Mouse (Mus musculus): Measurements from ENCODE around the gene Ctdsp1. TPM values are rescaled to one million over a fixed set of nuclear protein-coding genes. Genes with fewer than 3 reads are reported as not detected.

Gene Ctdsp1
- polyA plus RNA-seq, 2 experiments: 36.0 to 37.6 TPM

GRCm38 (mm10) chr1:74391844-74392441 lies 634 bp downstream of the Ctdsp1 start:
- peak in 1 of 3 experiments; percentile 51 for DNase-seq (ENCODE audit: low read depth in 3 of 3, low spot score in 3 of 3)

GRCm38 (mm10) chr1:74392446-74392994 lies 1.2 kb downstream of the Ctdsp1 start:
- peak overlapping the region; percentile 83 for H3K27ac ChIP-seq
- H3K4me2 ChIP-seq (ENCODE audit: low read depth): peak overlapping the region; percentile 68
- WGBS (ENCODE audit: insufficient replicate concordance): 4% methylated on average over 16 of the region's 16 CpGs
- H3K27me3 ChIP-seq (ENCODE audit: control insufficient read depth, insufficient read depth, low read length): no peaks in the 10 kb centered on the region
- no peak for TF ChIP-seq EP300 (IDR thresholded peaks at IDR 0.05; ENCODE audit: low read depth)
- 0 out of 2 replicates have a peak, but pooled peaks have one; percentile 1 for TF ChIP-seq CTCF (IDR thresholded peaks at IDR 0.05; ENCODE audit: low read depth)
- peak; percentile 3; the same call in 1 of the 2 replicates for ATAC-seq (ENCODE audit: insufficient read depth)
- H3K4me1 ChIP-seq (replicated peaks; ENCODE audit: control insufficient read depth in 2 of 2, insufficient read depth in 2 of 2, low read length in 1 of 2): peaks cover 23 to 34% of the 10 kb centered on the region in 2 experiments
- H3K9ac ChIP-seq (replicated peaks): peak overlapping the region; percentile 95
- no peaks in the 10 kb centered on the region for H3K9me3 ChIP-seq (ENCODE audit: control insufficient read depth, low read length)
- H3K4me3 ChIP-seq (ENCODE audit: insufficient read depth in 1 of 2, low read depth in 2 of 2, low read length in 2 of 2): peak overlapping the region; percentile 73 to 84
- no peak for DNase-seq (ENCODE audit: low read depth in 3 of 3, low spot score in 3 of 3)
- peaks cover 21% of the 10 kb centered on the region for H3K36me3 ChIP-seq (replicated peaks; ENCODE audit: control insufficient read depth, insufficient read depth, low read depth)

More at GRCm38 (mm10) chr1:74391844-74392441, 634 bp downstream of the Ctdsp1 start:
- Histone ChIP-seq H3K9me3 (ENCODE audit: control insufficient read depth, low read length) (no peaks in the 10 kb centered on the region), H3K4me2 (ENCODE audit: low read depth) (peak overlapping the region; percentile 68), H3K27ac (peak overlapping the region; percentile 83), H3K4me1 (replicated peaks; ENCODE audit: control insufficient read depth in 2 of 2, insufficient read depth in 2 of 2, low read length in 1 of 2) (peaks cover 27 to 37% of the 10 kb centered on the region in 2 experiments), H3K9ac (replicated peaks) (peak overlapping the region; percentile 95), H3K4me3 (ENCODE audit: insufficient read depth in 1 of 2, low read depth in 2 of 2, low read length in 2 of 2) (peak overlapping the region; percentile 73 to 84), H3K36me3 (replicated peaks; ENCODE audit: control insufficient read depth, insufficient read depth, low read depth) (peaks cover 21% of the 10 kb centered on the region), H3K27me3 (ENCODE audit: control insufficient read depth, insufficient read depth, low read length) (no peaks in the 10 kb centered on the region)
- WGBS (ENCODE audit: insufficient replicate concordance): under 1% methylated on average over 59 of the region's 63 CpGs
- no peak for TF ChIP-seq EP300 (IDR thresholded peaks at IDR 0.05; ENCODE audit: low read depth)
- TF ChIP-seq CTCF (IDR thresholded peaks at IDR 0.05; ENCODE audit: low read depth): 0 out of 2 replicates have a peak, but pooled peaks have one; percentile 16
- ATAC-seq (ENCODE audit: insufficient read depth): peak; percentile 56

- 51% methylated on average over 7 of the region's 7 CpGs for WGBS (ENCODE audit: insufficient replicate concordance)
- peaks cover 21% of the 10 kb centered on the region for H3K36me3 ChIP-seq (replicated peaks; ENCODE audit: control insufficient read depth, insufficient read depth, low read depth)
- peak overlapping the region; percentile 83 for H3K27ac ChIP-seq
- H3K4me1 ChIP-seq (replicated peaks; ENCODE audit: control insufficient read depth in 2 of 2, insufficient read depth in 2 of 2, low read length in 1 of 2): peaks cover 25 to 34% of the 10 kb centered on the region in 2 experiments
- TF ChIP-seq CTCF (IDR thresholded peaks at IDR 0.05; ENCODE audit: low read depth) (0 out of 2 replicates have a peak, but pooled peaks have one; percentile 4), EP300 (IDR thresholded peaks at IDR 0.05; ENCODE audit: low read depth) (no peak)
- H3K27me3 ChIP-seq (ENCODE audit: control insufficient read depth, insufficient read depth, low read length): no peaks in the 10 kb centered on the region
- H3K4me2 ChIP-seq (ENCODE audit: low read depth): peak overlapping the region; percentile 68
- ATAC-seq (ENCODE audit: insufficient read depth) (no peak), DNase-seq (ENCODE audit: low read depth in 3 of 3, low spot score in 3 of 3) (no peak)
- peak overlapping the region; percentile 73 to 84 for H3K4me3 ChIP-seq (ENCODE audit: insufficient read depth in 1 of 2, low read depth in 2 of 2, low read length in 2 of 2)
- no peaks in the 10 kb centered on the region for H3K9me3 ChIP-seq (ENCODE audit: control insufficient read depth, low read length)
- peak overlapping the region; percentile 95 for H3K9ac ChIP-seq (replicated peaks)
These were observed 1.7 kb downstream of the Ctdsp1 start for GRCm38 (mm10) chr1:74393010-74393409.

DNA sequence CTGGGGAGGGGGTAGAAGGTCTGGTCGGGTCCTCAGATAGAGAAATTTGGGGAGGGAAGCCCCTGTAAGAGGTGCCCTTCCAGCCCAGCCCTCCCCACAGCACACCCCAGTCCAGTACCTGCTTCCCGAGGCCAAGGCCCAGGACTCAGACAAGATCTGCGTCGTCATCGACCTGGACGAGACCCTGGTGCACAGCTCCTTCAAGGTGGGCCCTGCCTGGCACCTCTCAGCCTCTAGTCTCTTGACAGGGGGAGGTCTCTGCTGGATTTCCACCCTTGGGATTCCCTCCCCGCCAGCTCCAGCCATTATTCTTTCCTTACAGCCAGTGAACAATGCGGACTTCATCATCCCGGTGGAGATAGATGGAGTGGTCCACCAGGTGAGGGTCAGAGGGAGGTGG lies 2.4 kb downstream of the Ctdsp1 start:
- Histone ChIP-seq H3K9me3 (ENCODE audit: control insufficient read depth, low read length) (no peaks in the 10 kb centered on the region), H3K4me3 (ENCODE audit: insufficient read depth in 1 of 2, low read depth in 2 of 2, low read length in 2 of 2) (no peak overlapping the region; a peak in 1 of 4 replicates), H3K27me3 (ENCODE audit: control insufficient read depth, insufficient read depth, low read length) (no peaks in the 10 kb centered on the region), H3K4me2 (ENCODE audit: low read depth) (peak overlapping the region; percentile 68), H3K27ac (no peak overlapping the region), H3K36me3 (replicated peaks; ENCODE audit: control insufficient read depth, insufficient read depth, low read depth) (peaks cover 21% of the 10 kb centered on the region), H3K9ac (replicated peaks) (no peak overlapping the region), H3K4me1 (replicated peaks; ENCODE audit: control insufficient read depth in 2 of 2, insufficient read depth in 2 of 2, low read length in 1 of 2) (peaks cover 28 to 35% of the 10 kb centered on the region in 2 experiments)
- ATAC-seq (ENCODE audit: insufficient read depth) (no peak), DNase-seq (ENCODE audit: low read depth in 3 of 3, low spot score in 3 of 3) (no peak)
- 85% methylated on average over 9 of the region's 9 CpGs for WGBS (ENCODE audit: insufficient replicate concordance)
- no peak for TF ChIP-seq CTCF (IDR thresholded peaks at IDR 0.05; ENCODE audit: low read depth)
- no peak for TF ChIP-seq EP300 (IDR thresholded peaks at IDR 0.05; ENCODE audit: low read depth)

DNA sequence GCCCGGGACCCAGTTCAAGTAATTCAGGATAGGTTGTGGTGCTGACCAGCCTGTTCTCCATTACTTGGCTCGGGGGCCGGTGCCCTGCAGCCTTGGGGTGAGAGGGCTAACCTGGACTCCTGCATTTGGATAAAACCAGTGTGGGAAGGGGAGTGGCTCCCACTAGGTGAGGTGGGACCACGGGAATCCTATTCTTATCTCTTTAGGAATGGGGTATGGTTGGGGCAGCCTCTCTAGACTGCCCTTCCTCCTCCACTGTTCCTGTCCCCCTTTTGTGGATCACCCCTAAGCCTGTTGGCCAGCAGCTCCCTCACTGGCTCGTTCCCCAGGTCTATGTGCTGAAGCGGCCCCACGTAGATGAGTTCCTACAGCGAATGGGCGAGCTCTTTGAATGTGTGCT lies 3.0 kb downstream of the Ctdsp1 start:
- 85% methylated on average over 9 of the region's 9 CpGs for WGBS (ENCODE audit: insufficient replicate concordance)
- no peaks in the 10 kb centered on the region for H3K27me3 ChIP-seq (ENCODE audit: control insufficient read depth, insufficient read depth, low read length)
- H3K9me3 ChIP-seq (ENCODE audit: control insufficient read depth, low read length): no peaks in the 10 kb centered on the region
- TF ChIP-seq EP300 (IDR thresholded peaks at IDR 0.05; ENCODE audit: low read depth) (no peak), CTCF (IDR thresholded peaks at IDR 0.05; ENCODE audit: low read depth) (no peak)
- DNase-seq (ENCODE audit: low read depth in 3 of 3, low spot score in 3 of 3) (no peak), ATAC-seq (ENCODE audit: insufficient read depth) (no peak)
- H3K27ac ChIP-seq: no peak overlapping the region
- H3K36me3 ChIP-seq (replicated peaks; ENCODE audit: control insufficient read depth, insufficient read depth, low read depth): peaks cover 21% of the 10 kb centered on the region
- no peak overlapping the region for H3K9ac ChIP-seq (replicated peaks)
- no peak overlapping the region for H3K4me2 ChIP-seq (ENCODE audit: low read depth)
- H3K4me1 ChIP-seq (replicated peaks; ENCODE audit: control insufficient read depth in 2 of 2, insufficient read depth in 2 of 2, low read length in 1 of 2): peaks cover 28 to 35% of the 10 kb centered on the region in 2 experiments
- H3K4me3 ChIP-seq (ENCODE audit: insufficient read depth in 1 of 2, low read depth in 2 of 2, low read length in 2 of 2): no peak overlapping the region

Measured in liver, embryonic 14.5 days (tissue).